Mouse (Mus musculus) megakaryocyte-erythroid progenitor cell, adult 5-6 weeks (primary cell): ENCODE data around the gene Btbd35f5. TPM values are rescaled to one million over a fixed set of nuclear protein-coding genes. Genes with fewer than 3 reads are reported as not detected.
"Not testable (repeated sequence)": the region's sequence is repeated elsewhere in the genome, so short reads cannot be mapped to it uniquely, and the experiment has no call there.

ENCODE experiments used
- ATAC-seq: replicated peaks from 2 replicates; pipeline ENCODE4 v1.8.0; 2016; ENCODE audit warnings: mild to moderate bottlenecking, inconsistent platforms; ENCODE audit not compliant: severe bottlenecking, poor library complexity, low FRiP score, low TSS enrichment
- total RNA-seq, 2 experiments: library from RNA; stranded (forward) in 1 of 2; stranded (reverse) in 1 of 2; fragments of 200-1000, 215-1000 nt in 1 of 2; fragments of >200 nt in 1 of 2; fragmentation: Nextera tagmentation in 1 of 2; gene quantifications; 2 replicates each; pipeline ENCODE4 v1.2.3; 2014 to 2017

Btbd35f5 gene
- not detected in 2 replicates for total RNA-seq (2014; fragmentation: Nextera tagmentation)
- not detected in 2 replicates for total RNA-seq (2017)

DNA sequence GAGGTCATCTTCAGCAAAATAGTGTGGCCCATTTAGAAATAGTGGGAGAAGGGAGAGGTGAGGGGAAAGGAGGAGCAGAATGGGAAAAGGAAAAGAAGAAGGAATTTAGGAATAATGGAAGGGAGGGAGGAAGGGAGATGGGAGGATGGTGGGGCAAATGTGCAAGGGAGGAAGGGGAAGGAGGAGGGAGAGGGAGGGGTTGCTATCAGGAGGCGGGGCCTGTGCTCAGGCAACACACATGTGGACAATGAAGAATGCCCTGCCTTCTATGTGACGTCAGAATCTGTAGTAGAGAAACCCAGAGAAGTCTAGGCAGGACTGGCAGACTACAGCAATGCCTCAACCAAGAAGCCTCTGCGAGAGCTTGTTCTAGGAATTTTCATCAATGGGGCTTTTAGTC is at the start of gene Btbd35f5:
TSS of gene Btbd35f5 (plus strand) at position 301 of the 400 bp plus-strand sequence.
- ATAC-seq = not testable (repeated sequence)

GRCm38 (mm10) chrX:32941468-32941867 is 32.2 kb upstream of the Btbd35f5 start, which contains the start of gene Gm21789:
Gene Gm21789, plus strand, starts transcription at chrX:32941768.
- ATAC-seq = not testable (repeated sequence)

Other genes with a start within 250 kb of the Btbd35f5 start
- gene Btbd35f21, start 247.8 kb upstream of the Btbd35f5 start, total RNA-seq (2014; fragmentation: Nextera tagmentation) = not detected in 2 replicates
- gene Btbd35f21, start 247.8 kb upstream of the Btbd35f5 start, total RNA-seq (2017) = not detected in 2 replicates
- not detected in 2 replicates for gene Btbd35f30, start 79.3 kb upstream of the Btbd35f5 start, total RNA-seq (2014; fragmentation: Nextera tagmentation)
- not detected in 2 replicates for gene Btbd35f30, start 79.3 kb upstream of the Btbd35f5 start, total RNA-seq (2017)
- gene Gm21789, start 32.1 kb upstream of the Btbd35f5 start, total RNA-seq (2014; fragmentation: Nextera tagmentation) = not detected in 2 replicates
- not detected in 2 replicates for gene Gm21789, start 32.1 kb upstream of the Btbd35f5 start, total RNA-seq (2017)